Mouse (Mus musculus) olfactory bulb, adult 2 months (tissue): ENCODE measurements around the gene Nol4l.

ENCODE experiments used
- CTCF ChIP-seq: fragments of 200-500 bp; IDR thresholded peaks from 2 replicates; pipeline ENCODE4 v1.5.1; 2012; ENCODE audit warnings: low read depth, mild to moderate bottlenecking, low read length, moderate library complexity; ENCODE audit not compliant: insufficient read depth
- POLR2A ChIP-seq: fragments of 200-500 bp; IDR thresholded peaks from 2 replicates; pipeline ENCODE4 v1.6.1; 2012; ENCODE audit warnings: mild to moderate bottlenecking, low read depth, low read length, moderate library complexity; ENCODE audit not compliant: insufficient read depth

DNA sequence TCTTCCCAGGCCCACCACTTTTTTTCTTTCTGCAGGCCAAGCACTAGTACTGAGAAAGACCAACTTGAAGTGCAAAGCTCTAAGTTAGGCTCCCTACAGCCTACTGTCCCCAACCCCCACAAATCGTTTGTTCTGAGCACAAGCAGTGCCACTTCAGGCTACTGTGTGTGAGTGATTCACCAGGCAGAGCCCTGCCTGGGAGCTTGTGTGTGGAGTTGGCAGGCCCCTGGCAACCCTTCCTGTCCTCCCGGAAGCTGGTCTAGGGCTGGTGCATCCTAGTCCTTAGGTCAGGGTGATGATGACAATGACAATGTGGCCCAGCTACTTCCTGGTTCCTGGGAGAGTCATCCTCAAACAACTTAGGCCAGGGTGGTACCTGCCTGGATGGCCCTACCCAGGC, 101.3 kb downstream of the Nol4l start:
- TF ChIP-seq CTCF (no peak), POLR2A (no peak)
